Mouse (Mus musculus): ENCODE results near the gene Eef1akmt3. TPM values are rescaled to one million over a fixed set of nuclear protein-coding genes. Genes with fewer than 3 reads are reported as not detected.
A peak's percentile ranks its signal among the peaks of the same experiment; 100 is the strongest.

Eef1akmt3 gene
- total RNA-seq, 4 experiments from 2014 or later, result not detected

DNA sequence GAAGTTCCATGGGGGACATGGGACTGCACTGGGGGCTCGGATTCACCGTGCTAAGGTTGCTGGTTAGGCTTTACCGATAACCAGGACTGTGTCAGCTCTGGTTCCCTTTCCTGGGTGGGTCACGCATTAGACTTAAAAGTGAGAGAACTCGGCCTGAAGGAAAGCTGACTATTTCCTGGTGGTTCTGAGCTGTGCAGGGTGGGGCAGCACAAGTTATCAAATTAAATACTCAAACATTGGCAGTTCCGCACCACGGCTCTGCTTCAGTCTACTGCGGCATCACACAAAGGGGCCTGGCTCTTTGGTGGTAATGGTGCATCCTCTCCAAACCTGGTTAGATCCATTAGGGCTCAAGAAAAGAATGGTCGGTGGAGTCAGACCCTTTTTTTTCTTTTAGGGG, 40.0 kb downstream of the Eef1akmt3 start:
- no peak for DNase-seq (ENCODE audit: low spot score in 2 of 2)

DNA sequence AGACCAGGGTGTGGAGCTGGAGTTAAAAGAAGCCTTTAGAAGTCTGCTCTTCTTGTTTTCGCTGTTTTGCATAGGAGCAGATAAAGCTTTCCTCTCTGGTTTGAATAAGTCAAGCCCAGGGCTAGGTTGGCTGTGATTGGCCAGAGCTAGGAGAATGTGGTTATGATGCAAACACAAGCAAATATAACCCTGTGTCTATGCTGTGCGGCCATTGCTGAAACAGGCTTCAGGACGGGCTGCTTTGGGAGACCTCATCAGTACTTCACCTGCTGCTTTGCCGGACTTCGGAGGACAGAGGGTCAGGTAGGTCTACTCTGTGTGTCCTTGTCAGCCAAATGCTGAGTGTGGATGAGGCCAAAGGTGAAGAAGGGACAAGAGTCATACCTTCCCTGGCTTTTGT, 40.8 kb downstream of the Eef1akmt3 start, which contains the start of gene Avil:
TSS of gene Avil (plus strand) at position 181 of the 400 bp plus-strand sequence.
- no peak for DNase-seq (ENCODE audit: low spot score in 2 of 2)

DNA sequence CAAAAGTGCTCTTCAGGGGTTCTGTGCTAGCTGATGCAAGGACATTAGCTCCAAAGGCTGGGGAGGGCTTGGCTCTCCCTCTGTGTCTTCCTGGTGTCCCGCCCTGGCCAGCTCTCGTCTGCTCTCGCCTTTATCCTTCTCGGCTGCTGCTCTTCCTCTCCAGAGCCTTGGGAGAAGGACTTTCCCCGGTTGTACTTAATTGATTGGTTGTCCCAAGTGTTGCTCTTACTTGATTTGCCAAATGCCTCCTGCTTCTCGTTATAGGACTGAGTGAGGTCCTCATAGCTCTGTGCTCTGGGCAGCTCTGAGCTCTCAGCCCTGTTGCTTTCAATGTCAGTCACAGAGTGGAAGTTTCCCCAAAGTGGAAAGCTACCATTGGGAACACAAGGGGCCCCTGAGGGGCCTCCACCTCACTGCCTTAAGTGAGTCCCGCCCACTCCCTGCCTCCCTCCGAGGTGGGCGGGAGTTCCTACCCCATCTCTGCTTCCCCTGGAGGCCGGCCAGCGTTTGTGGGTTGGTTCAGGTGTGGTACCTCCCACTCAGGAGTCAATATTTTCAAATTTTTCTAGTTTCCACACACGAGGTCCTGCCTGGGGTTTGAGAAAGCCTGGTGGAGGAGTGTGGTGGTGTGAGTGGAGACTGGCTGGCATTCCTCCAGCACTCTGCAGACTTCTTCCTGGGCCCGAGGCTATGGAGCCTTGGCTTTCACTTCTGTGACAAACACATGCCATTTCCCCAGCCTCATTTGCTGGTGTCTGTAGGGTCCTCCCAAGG, 43.8 kb downstream of the Eef1akmt3 start:
- no peak for DNase-seq (ENCODE audit: low spot score in 2 of 2)

- DNase-seq (ENCODE audit: low spot score in 2 of 2), result no peak
Measured at GRCm38 (mm10) chr10:126993621-126994020, 47.7 kb downstream of the Eef1akmt3 start.

DNA sequence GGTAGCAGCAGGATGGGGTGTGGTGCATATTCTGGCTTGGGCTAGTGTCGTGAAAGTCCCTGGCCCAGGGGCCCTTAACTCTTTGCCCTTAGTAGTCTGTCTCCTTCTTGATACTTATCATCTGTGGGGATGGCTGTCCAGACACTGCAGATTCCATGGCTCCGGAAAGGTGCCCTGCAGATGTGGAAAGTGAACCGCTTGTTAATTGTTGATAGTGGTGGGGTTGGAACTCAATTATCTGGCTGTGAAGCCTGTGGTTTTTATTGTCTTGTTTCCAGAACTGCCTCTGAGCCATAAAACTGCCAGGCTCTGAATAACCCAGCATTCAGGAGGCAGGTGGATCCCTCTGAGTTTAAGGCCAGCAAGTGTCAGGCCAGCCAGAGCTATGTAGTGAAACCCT, 49.6 kb downstream of the Eef1akmt3 start:
- DNase-seq (ENCODE audit: low spot score in 2 of 2), result no peak

- peak; percentile 83 to 86 for DNase-seq (ENCODE audit: low spot score in 2 of 2)
Measured at GRCm38 (mm10) chr10:126990313-126991056, 50.8 kb downstream of the Eef1akmt3 start.

DNA sequence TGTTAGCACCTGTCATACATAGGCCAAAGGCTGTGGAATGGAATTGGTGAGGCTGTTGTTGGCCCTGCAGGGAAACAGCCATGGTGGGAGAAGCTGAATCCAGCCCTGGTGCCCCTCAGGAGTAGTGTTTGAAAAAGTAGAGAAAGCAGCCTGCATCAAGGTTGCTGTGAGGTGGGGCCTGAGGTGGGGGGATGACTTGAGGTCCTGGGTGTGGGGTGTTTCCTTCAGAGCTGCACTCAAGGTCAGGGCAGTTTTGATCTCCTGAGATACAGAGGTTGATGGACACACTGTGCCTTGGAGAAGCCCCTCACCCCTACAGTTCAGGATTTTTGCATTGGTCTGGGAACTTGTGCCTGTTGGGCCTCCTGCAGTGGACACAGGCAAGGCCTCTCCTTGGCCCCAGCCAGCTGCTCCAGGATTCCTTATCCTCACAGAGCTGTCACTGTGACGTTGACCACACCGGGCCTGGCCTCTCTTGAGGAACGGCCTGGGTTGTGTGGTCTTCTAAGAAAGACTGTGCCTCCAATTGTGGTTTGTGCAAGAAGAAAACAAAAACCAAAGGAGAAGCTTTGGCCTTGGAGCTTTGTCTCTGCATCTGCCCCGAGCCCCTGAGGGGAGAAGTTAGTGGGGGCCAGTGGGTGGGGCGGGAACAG, 52.7 kb downstream of the Eef1akmt3 start:
- no peak for DNase-seq (ENCODE audit: low spot score in 2 of 2)

DNA sequence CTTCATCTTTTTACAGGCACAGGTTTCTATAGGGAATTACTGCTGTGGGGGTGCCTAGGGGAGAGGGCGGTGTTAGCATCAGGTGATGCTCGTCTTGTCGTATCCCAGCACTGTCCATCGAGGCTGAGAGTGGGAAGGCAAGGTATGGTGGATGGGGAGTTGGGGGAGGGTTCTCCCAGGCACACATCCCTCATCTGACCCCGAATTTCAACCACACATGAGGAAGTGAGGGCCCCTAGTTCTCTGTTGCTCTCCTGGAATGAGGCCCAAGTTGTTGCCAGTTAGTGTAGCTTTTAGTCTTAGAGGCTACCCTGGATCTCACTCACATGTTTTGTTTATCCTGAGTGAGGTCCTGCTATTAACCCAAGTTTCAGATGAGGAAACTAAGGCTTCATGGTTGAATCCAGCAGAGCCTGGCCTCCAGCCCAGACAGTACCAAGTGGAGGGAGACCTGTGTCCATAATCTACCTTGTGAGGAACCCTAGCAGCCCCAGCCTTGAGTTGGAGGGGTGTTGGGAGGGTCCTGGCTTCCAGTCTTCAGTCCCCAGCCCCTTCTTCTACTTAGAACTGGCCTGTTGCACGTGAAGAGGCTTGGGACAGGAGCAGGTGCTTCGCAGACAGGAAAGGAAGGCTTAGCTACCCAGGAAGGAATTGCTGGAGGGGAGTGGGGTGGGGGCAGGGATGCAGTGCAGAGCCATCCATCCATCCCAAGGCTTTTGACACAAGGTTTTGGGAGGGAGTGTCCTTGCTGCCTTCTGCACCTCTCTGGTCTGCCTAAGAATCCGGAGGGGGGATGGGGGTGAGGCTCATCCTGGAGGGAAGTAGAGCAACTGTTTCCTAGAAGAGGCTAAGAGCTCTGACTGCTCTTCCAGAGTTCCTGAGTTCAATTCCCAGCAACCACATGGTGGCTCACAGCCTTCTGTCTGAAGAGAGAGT, 53.9 kb downstream of the Eef1akmt3 start:
- no peak for DNase-seq (ENCODE audit: low spot score in 2 of 2)

GRCm38 (mm10) chr10:126986541-126986961, 54.8 kb downstream of the Eef1akmt3 start:
- DNase-seq (ENCODE audit: low spot score in 2 of 2), result peak; percentile 88 to 91

GRCm38 (mm10) chr10:126985579-126985978, 55.7 kb downstream of the Eef1akmt3 start:
- DNase-seq (ENCODE audit: low spot score in 2 of 2), result no peak

DNA sequence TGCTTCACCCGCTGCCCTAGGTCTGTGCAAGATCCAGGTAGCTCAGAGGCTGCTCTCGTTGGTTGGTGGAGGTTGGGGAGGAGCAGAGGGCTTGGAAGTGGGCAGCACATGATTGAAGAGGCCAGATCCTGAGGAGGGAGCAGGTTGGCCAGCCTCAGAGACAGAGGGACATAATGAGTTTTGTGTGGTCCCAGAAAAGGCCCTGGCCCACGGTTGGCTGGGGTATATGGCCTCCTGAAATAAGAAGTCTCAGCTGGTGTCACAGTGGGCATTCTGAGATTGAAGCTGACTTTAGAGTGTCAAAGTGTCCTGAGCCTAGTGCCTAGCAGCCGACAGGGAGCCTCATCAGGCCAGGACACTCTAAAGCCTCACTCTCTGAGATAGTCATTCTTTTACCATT, 56.2 kb downstream of the Eef1akmt3 start:
- DNase-seq (ENCODE audit: low spot score in 2 of 2), result no peak

DNA sequence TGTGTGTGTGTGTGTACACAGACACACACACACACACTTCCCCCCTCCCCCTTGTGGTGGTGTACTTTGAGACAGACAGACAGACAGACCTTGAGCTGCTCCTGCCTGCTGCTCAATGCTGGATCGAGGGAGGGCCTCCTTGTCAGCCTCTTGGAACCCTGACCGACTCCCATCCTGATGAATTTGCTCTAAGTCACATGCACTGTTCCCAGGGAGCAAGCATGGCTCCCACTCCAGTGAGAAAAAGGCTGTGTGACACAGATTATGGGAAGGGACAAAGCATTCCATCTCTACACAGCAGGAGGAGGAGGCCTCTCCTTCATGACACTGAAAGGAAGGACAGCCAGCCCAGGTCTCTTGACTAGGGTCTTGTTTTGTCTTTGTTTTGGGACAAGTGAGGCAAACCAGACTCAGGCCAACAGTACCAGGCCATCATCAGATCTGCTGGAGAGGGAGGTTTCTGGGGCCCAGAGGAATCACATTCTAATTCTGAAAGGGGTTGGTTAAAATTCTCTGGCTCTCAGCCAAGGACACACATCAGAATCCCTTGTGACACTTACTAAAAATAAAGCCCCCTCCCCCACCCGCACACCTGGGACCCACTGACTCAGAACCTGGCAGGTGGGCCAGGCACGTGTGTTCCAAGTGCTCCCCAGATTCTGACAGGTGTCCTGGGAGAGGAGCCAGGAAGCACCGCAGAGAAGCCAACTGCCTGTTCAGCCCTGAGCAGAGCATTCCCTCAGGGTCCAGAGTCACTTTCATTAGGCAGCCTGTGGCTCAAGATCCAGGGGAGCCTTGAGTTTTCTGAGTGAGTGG, 56.9 kb downstream of the Eef1akmt3 start:
- DNase-seq (ENCODE audit: low spot score in 2 of 2), result peak; percentile 54 to 60

DNA sequence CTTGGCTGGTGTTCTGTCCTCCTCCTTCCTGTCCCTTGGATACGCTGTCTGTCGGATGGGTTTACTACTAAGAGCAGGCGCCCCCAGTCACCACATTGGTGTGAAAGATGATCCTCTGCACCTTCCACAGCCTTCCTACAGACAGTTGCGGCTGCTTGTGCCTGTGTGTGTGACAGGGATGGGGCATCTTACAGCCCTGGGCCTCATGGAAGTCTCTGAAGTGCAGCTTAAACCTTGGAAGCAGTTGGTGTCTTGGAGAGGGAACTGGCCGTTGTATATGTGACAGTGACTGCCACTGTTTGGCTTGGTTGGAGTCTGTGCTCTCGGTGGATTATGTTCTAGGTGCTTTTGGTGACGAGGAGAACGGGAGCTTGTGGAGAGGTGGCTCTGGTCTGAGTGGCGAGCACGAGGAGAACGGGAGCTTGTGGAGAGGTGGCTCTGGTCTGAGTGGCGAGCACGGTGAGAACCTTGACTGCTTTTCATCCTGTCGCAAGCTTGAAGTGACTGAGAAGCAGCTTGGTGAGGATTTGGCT, 58.1 kb downstream of the Eef1akmt3 start:
- no peak for DNase-seq (ENCODE audit: low spot score in 2 of 2)

DNA sequence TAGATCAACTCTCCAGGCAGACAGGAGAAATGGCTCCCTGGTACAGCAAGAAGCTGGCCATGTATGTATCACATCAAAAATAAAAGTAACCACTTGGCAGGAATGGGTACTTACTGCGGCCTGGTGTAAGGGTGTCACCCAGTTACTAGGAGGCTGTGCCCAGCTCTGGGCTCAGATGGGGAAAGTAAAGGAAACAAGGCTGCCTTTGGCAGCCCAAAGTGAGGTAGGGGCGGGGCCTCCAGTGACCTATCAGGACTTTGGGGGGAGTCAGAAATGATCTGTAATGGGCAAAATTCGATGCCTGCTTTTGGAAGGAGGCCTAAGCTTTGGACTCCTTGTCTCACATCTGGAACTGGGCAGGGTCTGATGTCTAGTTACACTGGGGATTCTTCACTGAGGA, 59.6 kb downstream of the Eef1akmt3 start:
- no peak for DNase-seq (ENCODE audit: low spot score in 2 of 2)

Small RNAs within 50 kb of the gene (microRNA-seq; reads per million reads assigned to microRNA genes)
- gene Mir26a-2 (60.7 reads per million, percentile 43 among the genes with 10 or more reads in this experiment), gene Mir546 (not detected)

Other genes starting within 250 kb of the Eef1akmt3 start
- 1 to 10 TPM; 1.4 to 2.5 (median 1.4) TPM for gene Atp23, start 140.2 kb downstream of the Eef1akmt3 start, total RNA-seq (2022)
- gene Ctdsp2, start 62.8 kb downstream of the Eef1akmt3 start, total RNA-seq (2022), result 100 to 1,000 TPM; 103 to 118 (median 106) TPM
- 1 to 10 TPM; 2.3 to 5.7 (median 3.6) TPM for gene Avil, start 40.8 kb downstream of the Eef1akmt3 start, total RNA-seq (2022)
- 10 to 100 TPM; 19.5 to 24.0 (median 21.7) TPM for gene Tsfm, start 10.7 kb downstream of the Eef1akmt3 start, total RNA-seq (2022)
- gene Mettl1, start 99 bp downstream of the Eef1akmt3 start, total RNA-seq (2022), result 10 to 100 TPM in 1 of 4 experiments, 1 to 10 TPM in 3; 8.6 to 12.4 (median 9.6) TPM
- not detected for gene Cyp27b1, start 6.7 kb upstream of the Eef1akmt3 start, total RNA-seq (2022)
- 1 to 10 TPM in 1 of 4 experiments, under 1 TPM in 3; 0.17 to 1.3 (median 0.76) TPM for gene March9, start 18.7 kb upstream of the Eef1akmt3 start, total RNA-seq (2022)
- 10 to 100 TPM; 41.3 to 46.4 (median 43.8) TPM for gene Cdk4, start 22.0 kb upstream of the Eef1akmt3 start, total RNA-seq (2022)
- 10 to 100 TPM; 21.0 to 24.9 (median 21.5) TPM for gene Tspan31, start 28.8 kb upstream of the Eef1akmt3 start, total RNA-seq (2022)
- 1 to 10 TPM in 2 of 4 experiments, under 1 TPM in 2; 0.60 to 1.7 (median 1.0) TPM for gene Agap2, start 33.8 kb upstream of the Eef1akmt3 start, total RNA-seq (2022)
- 10 to 100 TPM in 2 of 4 experiments, 1 to 10 TPM in 2; 7.4 to 13.9 (median 10.8) TPM for gene Os9, start 79.6 kb upstream of the Eef1akmt3 start, total RNA-seq (2022)
- gene B4galnt1, start 123.7 kb upstream of the Eef1akmt3 start, total RNA-seq (2022), result under 1 TPM; 0.29 to 0.70 (median 0.38) TPM
- 1 to 10 TPM; 1.8 to 4.1 (median 2.7) TPM for gene Slc26a10, start 139.1 kb upstream of the Eef1akmt3 start, total RNA-seq (2022)
- gene Arhgef25, start 148.6 kb upstream of the Eef1akmt3 start, total RNA-seq (2022), result 10 to 100 TPM in 1 of 4 experiments, 1 to 10 TPM in 3; 7.1 to 12.1 (median 9.0) TPM
- gene Dtx3, start 154.2 kb upstream of the Eef1akmt3 start, total RNA-seq (2022), result 10 to 100 TPM; 22.1 to 27.1 (median 23.2) TPM
- 1 to 10 TPM; 7.6 to 8.8 (median 8.4) TPM for gene Pip4k2c, start 170.1 kb upstream of the Eef1akmt3 start, total RNA-seq (2022)
- under 1 TPM; 0.22 to 0.36 (median 0.29) TPM for gene Kif5a, start 221.8 kb upstream of the Eef1akmt3 start, total RNA-seq (2022)
- gene Dctn2, start 224.9 kb upstream of the Eef1akmt3 start, total RNA-seq (2022), result 100 to 1,000 TPM in 2 of 4 experiments, 10 to 100 TPM in 2; 89.1 to 101 (median 99.3) TPM
- 10 to 100 TPM; 16.0 to 20.8 (median 17.4) TPM for gene Mbd6, start 247.5 kb upstream of the Eef1akmt3 start, total RNA-seq (2022)

Data from gastrocnemius, adult 8-10 months (tissue).